Mouse (Mus musculus): ENCODE data around the gene Gaa. TPM values are rescaled to one million over a fixed set of nuclear protein-coding genes. Genes with fewer than 3 reads are reported as not detected.
A peak's percentile ranks its signal among the peaks of the same experiment; 100 is the strongest.
"Not testable (repeated sequence)": the region's sequence is repeated elsewhere in the genome, so short reads cannot be mapped to it uniquely, and the experiment has no call there.

The Gaa gene
- polyA plus RNA-seq, 1 experiment from 2014 or later: 75.7 TPM

- H3K9me3 ChIP-seq (ENCODE audit: control insufficient read depth, low read length); H3K9ac ChIP-seq (ENCODE audit: low read length); H3K27ac ChIP-seq (replicated peaks in 1 of 2; ENCODE audit: control insufficient read depth in 1 of 2, insufficient read depth in 1 of 2, low read depth in 2 of 2, low read length in 2 of 2); ATAC-seq (ENCODE audit: insufficient number of reproducible peaks, insufficient read depth, low FRiP score, low read depth); H3K4me3 ChIP-seq (ENCODE audit: control insufficient read depth in 1 of 2, insufficient read depth in 1 of 2, low read depth in 1 of 2, low read length in 2 of 2); H3K4me2 ChIP-seq (ENCODE audit: low read length); H3K27me3 ChIP-seq (ENCODE audit: control insufficient read depth, insufficient read depth, low read length); H3K4me1 ChIP-seq (ENCODE audit: control insufficient read depth in 2 of 2, insufficient read depth in 2 of 2, low read length in 2 of 2): not testable (repeated sequence)
- 68% methylated on average over 3 of the region's 3 CpGs for WGBS
- peaks cover 56% of the 10 kb centered on the region for H3K36me3 ChIP-seq (ENCODE audit: control insufficient read depth, insufficient read depth, low read length)
These were observed 4.8 kb downstream of the Gaa start for GRCm38 (mm10) chr11:119272492-119272891.

- peaks cover 60% of the 10 kb centered on the region for H3K36me3 ChIP-seq (ENCODE audit: control insufficient read depth, insufficient read depth, low read length)
- H3K4me3 ChIP-seq (ENCODE audit: control insufficient read depth in 1 of 2, insufficient read depth in 1 of 2, low read depth in 1 of 2, low read length in 2 of 2): no peak overlapping the region
- H3K27me3 ChIP-seq (ENCODE audit: control insufficient read depth, insufficient read depth, low read length): no peaks in the 10 kb centered on the region
- no peak for ATAC-seq (ENCODE audit: insufficient number of reproducible peaks, insufficient read depth, low FRiP score, low read depth)
- H3K27ac ChIP-seq (replicated peaks in 1 of 2; ENCODE audit: control insufficient read depth in 1 of 2, insufficient read depth in 1 of 2, low read depth in 2 of 2, low read length in 2 of 2): no peak overlapping the region
- no peaks in the 10 kb centered on the region for H3K9me3 ChIP-seq (ENCODE audit: control insufficient read depth, low read length)
- H3K9ac ChIP-seq (ENCODE audit: low read length): no peak overlapping the region
- 81% methylated on average over 8 of the region's 8 CpGs for WGBS
- H3K4me1 ChIP-seq (ENCODE audit: control insufficient read depth in 2 of 2, insufficient read depth in 2 of 2, low read length in 2 of 2): peaks cover 1 to 3% of the 10 kb centered on the region in 2 experiments; a peak in 2 of 4 replicates
- H3K4me2 ChIP-seq (ENCODE audit: low read length): no peak overlapping the region
These were observed 5.7 kb downstream of the Gaa start for GRCm38 (mm10) chr11:119273186-119273930.

GRCm38 (mm10) chr11:119281030-119281429 is 13.3 kb downstream of the Gaa start:
- WGBS: 80% methylated on average over 15 of the region's 15 CpGs
- ATAC-seq (ENCODE audit: insufficient number of reproducible peaks, insufficient read depth, low FRiP score, low read depth): no peak
- no peak overlapping the region for H3K27ac ChIP-seq (replicated peaks in 1 of 2; ENCODE audit: control insufficient read depth in 1 of 2, insufficient read depth in 1 of 2, low read depth in 2 of 2, low read length in 2 of 2)
- H3K9me3 ChIP-seq (ENCODE audit: control insufficient read depth, low read length): no peaks in the 10 kb centered on the region
- H3K4me2 ChIP-seq (ENCODE audit: low read length): no peak overlapping the region
- H3K36me3 ChIP-seq (ENCODE audit: control insufficient read depth, insufficient read depth, low read length): peaks cover 71% of the 10 kb centered on the region
- H3K27me3 ChIP-seq (ENCODE audit: control insufficient read depth, insufficient read depth, low read length): no peaks in the 10 kb centered on the region
- H3K4me3 ChIP-seq (ENCODE audit: control insufficient read depth in 1 of 2, insufficient read depth in 1 of 2, low read depth in 1 of 2, low read length in 2 of 2): no peak overlapping the region
- peaks cover 9 to 11% of the 10 kb centered on the region in 2 experiments for H3K4me1 ChIP-seq (ENCODE audit: control insufficient read depth in 2 of 2, insufficient read depth in 2 of 2, low read length in 2 of 2)
- no peak overlapping the region for H3K9ac ChIP-seq (ENCODE audit: low read length)

- Histone ChIP-seq H3K4me2 (ENCODE audit: low read length) (0 out of 2 replicates have a peak overlapping the region, but pooled peaks have one; percentile 7), H3K27me3 (ENCODE audit: control insufficient read depth, insufficient read depth, low read length) (no peaks in the 10 kb centered on the region), H3K4me3 (ENCODE audit: control insufficient read depth in 1 of 2, insufficient read depth in 1 of 2, low read depth in 1 of 2, low read length in 2 of 2) (no peak overlapping the region), H3K27ac (replicated peaks in 1 of 2; ENCODE audit: control insufficient read depth in 1 of 2, insufficient read depth in 1 of 2, low read depth in 2 of 2, low read length in 2 of 2) (peak overlapping the region; percentile 70 to 74), H3K9me3 (ENCODE audit: control insufficient read depth, low read length) (no peaks in the 10 kb centered on the region), H3K9ac (ENCODE audit: low read length) (no peak overlapping the region), H3K4me1 (ENCODE audit: control insufficient read depth in 2 of 2, insufficient read depth in 2 of 2, low read length in 2 of 2) (peaks cover 13 to 19% of the 10 kb centered on the region in 2 experiments), H3K36me3 (ENCODE audit: control insufficient read depth, insufficient read depth, low read length) (peaks cover 83% of the 10 kb centered on the region)
- 31% methylated on average over 9 of the region's 9 CpGs for WGBS
- ATAC-seq (ENCODE audit: insufficient number of reproducible peaks, insufficient read depth, low FRiP score, low read depth): peak; percentile 55; the same call in 1 of the 2 replicates
These were observed 18.3 kb downstream of the Gaa start for GRCm38 (mm10) chr11:119285791-119286527.

DNA sequence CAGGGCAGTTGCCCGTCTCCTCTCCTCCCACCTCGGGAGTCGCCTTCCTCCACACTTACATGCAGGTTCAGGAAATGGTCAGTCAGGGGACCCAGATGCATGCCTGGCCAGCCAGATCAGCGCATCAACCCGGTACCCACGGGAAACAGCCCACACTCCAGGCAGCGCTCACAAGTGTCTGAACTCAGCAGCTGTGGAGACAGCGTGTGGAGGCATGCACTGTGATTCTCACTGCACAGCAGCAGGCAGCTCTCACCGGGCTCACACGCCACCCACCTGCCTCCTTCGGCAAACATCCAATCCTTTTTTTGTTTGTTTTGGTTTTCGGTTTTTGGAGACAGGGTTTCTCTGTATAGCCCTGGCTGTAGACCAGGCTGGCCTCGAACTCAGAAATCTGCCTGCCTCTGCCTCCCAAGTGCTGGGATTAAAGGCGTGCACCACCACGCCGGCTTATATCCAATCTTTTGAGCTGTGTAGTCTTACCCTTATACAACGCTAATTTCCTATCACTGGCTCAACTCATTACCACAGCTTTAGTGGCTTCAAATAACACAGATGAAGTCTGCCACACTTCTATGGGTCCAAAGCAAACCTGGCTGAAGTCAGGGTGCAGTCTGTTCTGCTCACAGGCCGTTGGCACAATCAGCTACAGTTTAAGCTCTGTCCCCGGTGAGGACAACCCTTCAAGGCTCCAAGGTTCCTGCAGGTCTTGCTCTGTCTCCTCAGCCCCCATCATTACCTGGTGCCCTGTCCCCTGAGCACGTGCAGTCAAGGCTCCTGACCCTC is 19.7 kb downstream of the Gaa start:
- no peak for ATAC-seq (ENCODE audit: insufficient number of reproducible peaks, insufficient read depth, low FRiP score, low read depth)
- H3K9ac ChIP-seq (ENCODE audit: low read length): no peak overlapping the region
- H3K36me3 ChIP-seq (ENCODE audit: control insufficient read depth, insufficient read depth, low read length): peaks cover 86% of the 10 kb centered on the region
- peaks cover 13 to 19% of the 10 kb centered on the region in 2 experiments for H3K4me1 ChIP-seq (ENCODE audit: control insufficient read depth in 2 of 2, insufficient read depth in 2 of 2, low read length in 2 of 2)
- no peaks in the 10 kb centered on the region for H3K9me3 ChIP-seq (ENCODE audit: control insufficient read depth, low read length)
- H3K27me3 ChIP-seq (ENCODE audit: control insufficient read depth, insufficient read depth, low read length): no peaks in the 10 kb centered on the region
- peak overlapping the region in 1 of 2 experiments; percentile 70; a peak in 1 of 4 replicates for H3K27ac ChIP-seq (replicated peaks in 1 of 2; ENCODE audit: control insufficient read depth in 1 of 2, insufficient read depth in 1 of 2, low read depth in 2 of 2, low read length in 2 of 2)
- H3K4me2 ChIP-seq (ENCODE audit: low read length): no peak overlapping the region
- H3K4me3 ChIP-seq (ENCODE audit: control insufficient read depth in 1 of 2, insufficient read depth in 1 of 2, low read depth in 1 of 2, low read length in 2 of 2): no peak overlapping the region
- WGBS: 89% methylated on average over 20 of the region's 20 CpGs

GRCm38 (mm10) chr11:119292861-119293260 is 25.2 kb downstream of the Gaa start:
- H3K4me1 ChIP-seq (ENCODE audit: control insufficient read depth in 2 of 2, insufficient read depth in 2 of 2, low read length in 2 of 2); H3K9me3 ChIP-seq (ENCODE audit: control insufficient read depth, low read length); H3K27ac ChIP-seq (replicated peaks in 1 of 2; ENCODE audit: control insufficient read depth in 1 of 2, insufficient read depth in 1 of 2, low read depth in 2 of 2, low read length in 2 of 2); H3K9ac ChIP-seq (ENCODE audit: low read length); H3K4me3 ChIP-seq (ENCODE audit: control insufficient read depth in 1 of 2, insufficient read depth in 1 of 2, low read depth in 1 of 2, low read length in 2 of 2); H3K27me3 ChIP-seq (ENCODE audit: control insufficient read depth, insufficient read depth, low read length); ATAC-seq (ENCODE audit: insufficient number of reproducible peaks, insufficient read depth, low FRiP score, low read depth); H3K4me2 ChIP-seq (ENCODE audit: low read length): not testable (repeated sequence)
- 95% methylated on average over 8 of the region's 8 CpGs for WGBS
- peaks cover 99% of the 10 kb centered on the region for H3K36me3 ChIP-seq (ENCODE audit: control insufficient read depth, insufficient read depth, low read length)

GRCm38 (mm10) chr11:119297996-119298395 is 30.3 kb downstream of the Gaa start:
- Histone ChIP-seq H3K4me1 (ENCODE audit: control insufficient read depth in 2 of 2, insufficient read depth in 2 of 2, low read length in 2 of 2) (peaks cover 5 to 13% of the 10 kb centered on the region in 2 experiments), H3K9me3 (ENCODE audit: control insufficient read depth, low read length) (no peaks in the 10 kb centered on the region), H3K4me3 (ENCODE audit: control insufficient read depth in 1 of 2, insufficient read depth in 1 of 2, low read depth in 1 of 2, low read length in 2 of 2) (no peak overlapping the region), H3K9ac (ENCODE audit: low read length) (peak overlapping the region; percentile 96; the same call in 1 of the 2 replicates), H3K27me3 (ENCODE audit: control insufficient read depth, insufficient read depth, low read length) (no peaks in the 10 kb centered on the region), H3K27ac (replicated peaks in 1 of 2; ENCODE audit: control insufficient read depth in 1 of 2, insufficient read depth in 1 of 2, low read depth in 2 of 2, low read length in 2 of 2) (0 out of 4 replicates have a peak overlapping the region, but pooled peaks of 1 of the 2 experiments have one; percentile 10), H3K4me2 (ENCODE audit: low read length) (peak overlapping the region; percentile 77), H3K36me3 (ENCODE audit: control insufficient read depth, insufficient read depth, low read length) (peaks cover 54% of the 10 kb centered on the region)
- WGBS: 79% methylated on average over 6 of the region's 6 CpGs
- ATAC-seq (ENCODE audit: insufficient number of reproducible peaks, insufficient read depth, low FRiP score, low read depth): no peak
